Mouse (Mus musculus): ENCODE data around the gene Rab26.

Rab26 gene

GRCm38 (mm10) chr17:24545247-24545646 lies 11.2 kb upstream of the Rab26 start:
- DNase-seq, result no peak

- no peak for DNase-seq
Observed at GRCm38 (mm10) chr17:24544613-24545012, 10.6 kb upstream of the Rab26 start.

- DNase-seq, result no peak
Observed at GRCm38 (mm10) chr17:24540375-24540774, 6.4 kb upstream of the Rab26 start.

- no peak for DNase-seq
Observed at GRCm38 (mm10) chr17:24538950-24539349, 4.9 kb upstream of the Rab26 start.

GRCm38 (mm10) chr17:24537536-24537935 lies 3.5 kb upstream of the Rab26 start:
- DNase-seq, result no peak

GRCm38 (mm10) chr17:24535300-24535699 lies 1.3 kb upstream of the Rab26 start:
- DNase-seq, result no peak

GRCm38 (mm10) chr17:24533099-24533992 lies 664 bp downstream of the Rab26 start:
- DNase-seq, result peak; percentile 74 to 77

GRCm38 (mm10) chr17:24532045-24532444 lies 2.0 kb downstream of the Rab26 start:
- no peak for DNase-seq

GRCm38 (mm10) chr17:24531064-24531463 lies 2.9 kb downstream of the Rab26 start:
- no peak for DNase-seq

GRCm38 (mm10) chr17:24530361-24531050 lies 3.5 kb downstream of the Rab26 start:
- no peak for DNase-seq

- DNase-seq, result no peak
Observed at GRCm38 (mm10) chr17:24529883-24530282, 4.1 kb downstream of the Rab26 start.

- peak in 1 of 2 experiments; percentile 33 for DNase-seq
Observed at GRCm38 (mm10) chr17:24529007-24529451, 5.0 kb downstream of the Rab26 start.

GRCm38 (mm10) chr17:24528560-24528918 lies 5.5 kb downstream of the Rab26 start:
- DNase-seq, result no peak

- DNase-seq, result peak; percentile 85 to 96
Observed at GRCm38 (mm10) chr17:24527723-24528559, 6.1 kb downstream of the Rab26 start, which contains the start of gene Traf7. Gene Traf7 (minus strand): TSS chr17:24527938.

- no peak for DNase-seq
Observed at GRCm38 (mm10) chr17:24527315-24527714, 6.7 kb downstream of the Rab26 start.

GRCm38 (mm10) chr17:24524734-24525133 lies 9.3 kb downstream of the Rab26 start:
- DNase-seq, result no peak

- DNase-seq, result no peak
Observed at GRCm38 (mm10) chr17:24520450-24520849, 13.6 kb downstream of the Rab26 start.

- DNase-seq, result no peak
Observed at GRCm38 (mm10) chr17:24514270-24515257, 19.4 kb downstream of the Rab26 start.

- DNase-seq, result no peak
Observed at GRCm38 (mm10) chr17:24513609-24514008, 20.4 kb downstream of the Rab26 start.

- DNase-seq, result no peak
Observed at GRCm38 (mm10) chr17:24507806-24508460, 26.1 kb downstream of the Rab26 start.

- DNase-seq, result no peak
Observed at GRCm38 (mm10) chr17:24507129-24507664, 26.8 kb downstream of the Rab26 start.
